Mouse (Mus musculus): ENCODE results near the gene Acvr1b. TPM values are rescaled to one million over a fixed set of nuclear protein-coding genes. Genes with fewer than 3 reads are reported as not detected.
A peak's percentile ranks its signal among the peaks of the same experiment; 100 is the strongest.

Acvr1b gene
- polyA plus RNA-seq, 3 experiments from 2014 or later, result 0.53 to 4.0 (median 3.6) TPM

DNA sequence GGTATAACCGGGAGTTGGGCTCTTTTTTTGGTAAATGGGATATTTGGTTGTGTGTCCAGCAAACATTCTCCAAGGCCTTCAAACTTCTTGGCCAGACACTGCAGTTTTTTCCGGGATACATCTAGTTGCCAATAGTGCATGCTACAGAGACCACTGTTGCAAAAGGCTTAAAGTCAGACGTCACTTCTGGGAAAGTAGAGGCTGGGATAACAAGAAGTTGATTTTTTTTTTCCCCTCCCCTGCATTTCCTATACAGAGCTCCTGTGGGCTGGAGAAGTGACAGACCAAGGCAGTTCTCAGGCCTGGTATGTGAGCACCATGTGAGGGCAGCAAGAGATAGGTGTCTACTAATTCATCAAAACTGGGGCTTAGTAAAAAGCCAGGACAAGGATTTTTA, 2.4 kb downstream of the Acvr1b start:
- ATAC-seq, result no peak

DNA sequence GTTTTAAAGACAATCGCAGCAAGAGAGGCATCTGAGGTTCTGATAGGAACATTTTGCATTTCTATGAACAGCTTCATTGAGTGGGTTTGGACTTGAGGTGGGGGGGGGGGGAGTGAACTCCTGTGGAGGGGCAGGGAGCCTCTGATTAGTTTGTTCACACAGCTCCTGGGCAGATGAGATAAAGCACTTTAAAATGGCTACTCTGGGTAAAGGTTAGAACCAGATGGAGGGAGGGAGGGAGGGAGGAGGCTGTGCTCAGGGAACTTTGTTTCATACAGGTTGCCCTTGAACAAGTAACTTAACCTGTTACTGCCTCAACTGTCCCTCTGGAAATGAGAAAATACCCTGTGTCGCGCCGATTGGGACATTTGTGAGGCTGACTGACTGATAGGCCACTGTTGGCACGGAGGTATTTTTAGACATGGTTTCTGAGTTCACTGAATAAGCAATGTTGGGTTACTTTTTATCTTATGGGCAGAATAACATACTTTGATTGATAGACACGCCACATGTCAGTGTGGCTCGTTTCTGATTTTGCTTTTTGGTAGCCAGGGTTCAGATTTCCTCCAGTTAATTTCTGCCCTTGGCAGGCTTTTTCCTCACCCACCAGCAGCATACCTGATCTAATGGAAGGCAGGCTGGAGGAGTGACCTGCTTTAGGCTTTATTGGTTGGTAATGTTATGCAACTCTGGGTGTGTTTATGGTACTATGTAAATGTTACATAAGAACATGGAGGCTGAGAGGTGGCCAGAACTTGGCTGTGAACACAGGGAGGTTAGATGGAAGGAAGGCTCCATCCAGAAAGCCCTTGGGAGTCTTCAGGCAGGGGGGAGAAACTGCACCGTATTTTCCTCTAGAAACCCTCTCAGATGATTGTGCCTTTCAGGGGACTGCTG, 3.2 kb downstream of the Acvr1b start:
- no peak for ATAC-seq

DNA sequence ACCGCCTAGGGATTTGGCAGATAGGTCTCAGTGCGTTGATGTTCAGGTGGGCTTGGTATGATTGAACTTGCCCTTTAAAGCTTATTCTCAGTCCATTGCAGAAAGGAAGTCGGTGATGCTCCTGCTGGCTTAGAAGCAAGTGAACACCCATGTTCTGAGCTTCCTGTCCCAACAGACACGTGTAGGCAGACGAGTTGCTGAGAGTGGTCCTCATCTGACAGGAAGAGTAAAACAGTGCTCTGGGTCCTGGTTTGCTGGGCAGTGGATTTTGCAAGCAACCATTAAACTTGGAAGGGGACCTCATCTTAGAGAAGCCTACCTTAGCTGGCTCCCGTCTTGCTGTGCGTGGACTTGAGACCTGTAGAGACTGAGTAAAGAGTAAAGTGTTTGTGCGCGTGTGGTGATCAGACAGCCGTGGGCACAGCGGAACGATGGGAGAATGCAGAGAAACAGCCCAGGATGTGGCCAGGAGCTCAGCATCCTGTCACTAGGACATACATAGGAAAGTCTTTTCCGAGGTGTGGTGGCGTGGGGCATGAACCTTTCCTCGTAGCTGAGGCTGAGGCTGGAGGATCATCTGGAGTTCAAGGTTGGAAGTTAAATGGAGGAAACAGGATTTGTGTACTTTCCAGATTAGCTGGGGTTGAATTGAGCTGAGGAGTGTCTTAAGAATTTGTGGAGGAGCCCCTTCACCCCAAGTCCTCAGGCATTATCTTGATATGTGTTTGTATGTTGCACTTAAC, 6.7 kb downstream of the Acvr1b start:
- peak; percentile 87 for ATAC-seq

DNA sequence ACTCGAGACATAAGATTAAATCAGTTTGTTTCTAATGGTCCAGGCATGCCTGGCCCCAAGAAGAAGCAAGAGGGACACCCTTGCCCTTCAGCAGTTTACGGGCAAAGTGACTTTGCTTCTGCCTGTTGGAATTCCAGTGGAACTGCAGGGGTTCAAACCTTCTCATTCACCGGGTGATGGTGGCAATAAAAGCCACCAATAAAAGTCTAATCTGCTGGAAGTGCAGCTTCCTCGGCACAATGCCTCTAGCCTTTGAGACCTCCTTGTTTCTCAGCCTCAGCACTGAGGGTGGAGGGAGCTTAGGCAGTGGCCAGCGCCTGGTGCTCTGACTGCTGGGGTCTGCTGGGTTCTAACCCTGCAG, 7.2 kb downstream of the Acvr1b start:
- no peak for ATAC-seq

DNA sequence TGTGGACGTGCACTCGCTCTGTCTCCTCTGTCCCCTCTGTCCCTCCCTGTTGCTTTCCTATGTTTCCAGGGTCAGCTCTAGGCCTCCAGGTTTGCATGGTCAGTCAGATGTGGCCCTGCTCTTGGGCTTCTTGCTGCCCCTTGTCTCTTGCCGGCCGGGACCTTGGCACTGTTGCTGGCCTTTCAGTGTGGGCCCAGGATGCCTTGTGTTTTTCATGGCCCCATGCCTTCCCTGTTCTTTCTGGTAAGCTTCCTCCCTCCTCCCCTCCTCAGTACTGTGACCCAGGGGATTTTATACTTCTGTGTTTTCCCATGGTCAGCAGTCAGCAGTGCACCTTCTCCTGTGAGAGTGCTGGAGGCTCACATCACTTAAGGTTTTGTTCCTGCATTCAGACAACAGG, 7.6 kb downstream of the Acvr1b start:
- ATAC-seq, result no peak

DNA sequence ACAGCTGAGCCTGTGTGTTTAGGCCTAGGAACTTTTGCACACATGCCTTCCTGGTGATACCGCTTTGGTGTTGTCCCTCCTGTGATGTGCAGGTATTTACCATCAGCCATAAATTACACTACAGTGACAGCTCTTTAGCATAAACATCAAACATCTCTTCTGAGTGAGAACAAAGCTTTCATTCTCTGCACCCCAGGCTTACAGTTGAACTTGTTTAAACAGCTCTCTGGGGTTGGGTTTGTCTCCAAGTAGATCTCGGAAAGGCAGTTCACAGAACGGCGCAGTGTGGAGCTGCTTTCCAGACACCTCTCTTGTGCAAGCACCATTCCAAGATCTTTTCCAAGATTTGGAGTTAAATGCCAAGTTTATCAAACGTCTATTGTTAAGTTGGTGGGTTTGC, 8.8 kb downstream of the Acvr1b start:
- no peak for ATAC-seq

DNA sequence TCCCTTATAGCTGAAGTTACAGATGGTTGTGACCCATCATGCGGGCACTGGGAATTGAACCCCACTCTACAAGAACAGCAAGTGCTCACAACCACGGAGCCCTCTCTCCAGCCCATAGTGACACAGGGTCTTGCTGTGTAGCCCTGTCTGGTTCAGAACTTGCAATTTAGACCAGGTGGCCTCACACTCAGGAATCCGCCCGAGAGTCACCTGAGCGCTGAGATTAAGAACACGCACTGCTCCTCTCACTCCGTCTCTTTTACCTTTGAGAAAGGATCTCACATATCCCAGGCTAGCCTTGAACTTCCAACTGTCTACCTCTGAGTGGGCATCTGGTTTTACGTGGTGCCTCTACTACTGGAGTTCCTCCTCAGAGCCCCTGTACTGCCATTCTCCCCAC, 10.4 kb downstream of the Acvr1b start:
- no peak for ATAC-seq

DNA sequence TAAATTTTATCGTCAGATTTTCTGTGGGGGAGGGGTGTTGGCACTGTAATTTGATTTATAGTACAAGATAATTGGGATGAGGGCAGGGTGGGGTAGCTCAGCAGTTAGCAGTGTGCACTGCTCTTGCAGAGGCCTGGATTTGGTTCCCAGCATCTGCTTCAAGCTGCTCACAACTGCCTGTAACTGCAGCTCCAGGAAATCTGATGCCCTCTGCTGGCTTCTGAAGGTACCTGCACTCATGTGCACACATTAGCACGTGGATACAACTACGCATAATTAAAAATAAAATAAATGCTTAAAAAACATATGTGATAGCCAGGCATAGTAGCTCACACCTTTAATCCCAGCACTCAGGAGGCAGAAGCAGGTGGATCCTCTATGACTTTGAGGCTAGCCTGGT, 11.7 kb downstream of the Acvr1b start:
- ATAC-seq, result no peak

DNA sequence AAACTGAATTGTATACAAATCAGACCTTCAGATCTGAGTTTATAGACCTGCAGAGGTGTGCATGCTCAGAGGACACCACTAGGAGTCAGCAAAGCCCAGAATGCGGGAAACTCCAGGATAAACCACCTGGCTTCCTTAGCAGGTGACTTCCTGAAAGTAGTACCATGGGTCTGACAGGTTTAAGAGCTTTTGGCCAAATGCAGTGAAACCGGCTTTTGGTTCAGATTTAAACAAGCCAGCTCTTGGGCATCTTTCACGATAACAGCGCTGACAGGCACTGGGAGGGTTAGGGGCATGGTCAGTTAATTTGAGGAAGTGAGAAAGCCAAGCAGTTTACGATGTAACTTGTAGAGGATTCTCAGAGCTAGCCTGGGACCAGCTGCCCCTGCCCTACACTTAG, 14.0 kb downstream of the Acvr1b start:
- no peak for ATAC-seq

DNA sequence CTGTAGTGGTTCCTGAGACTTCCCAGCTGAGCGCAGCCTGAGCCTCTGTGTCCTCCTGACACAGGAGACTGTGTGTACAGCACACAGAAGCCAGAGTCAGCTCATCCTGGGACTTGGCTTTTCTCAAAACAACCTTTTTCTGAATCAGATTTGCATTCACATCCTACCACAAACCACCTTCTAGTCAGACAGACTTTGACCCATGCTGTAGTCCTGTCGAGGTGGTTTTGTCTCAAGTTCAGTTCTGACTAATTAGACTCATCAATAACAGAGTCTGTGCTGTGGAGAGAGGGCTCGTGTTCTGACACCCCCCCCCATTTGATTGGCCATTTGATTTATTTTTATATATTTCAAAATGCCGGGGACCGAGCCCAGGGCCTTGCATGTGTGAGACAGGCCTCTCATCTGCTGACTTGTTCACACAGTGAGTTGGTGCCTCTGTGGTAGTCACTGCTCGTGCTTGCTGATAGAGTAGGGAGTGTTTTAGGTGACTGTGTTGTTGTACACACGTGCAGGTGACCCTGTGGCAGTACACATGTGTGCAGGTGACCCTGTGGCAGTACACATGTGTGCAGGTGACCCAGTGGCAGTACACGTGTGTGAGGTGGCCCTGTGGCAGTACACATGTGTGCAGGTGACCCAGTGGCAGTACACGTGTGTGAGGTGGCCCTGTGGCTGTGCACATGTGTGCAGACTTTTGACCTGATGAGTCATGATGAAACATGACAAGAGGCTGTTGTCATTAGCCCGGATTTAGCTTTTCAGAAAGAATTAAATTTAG, 16.3 kb downstream of the Acvr1b start:
- no peak for ATAC-seq

DNA sequence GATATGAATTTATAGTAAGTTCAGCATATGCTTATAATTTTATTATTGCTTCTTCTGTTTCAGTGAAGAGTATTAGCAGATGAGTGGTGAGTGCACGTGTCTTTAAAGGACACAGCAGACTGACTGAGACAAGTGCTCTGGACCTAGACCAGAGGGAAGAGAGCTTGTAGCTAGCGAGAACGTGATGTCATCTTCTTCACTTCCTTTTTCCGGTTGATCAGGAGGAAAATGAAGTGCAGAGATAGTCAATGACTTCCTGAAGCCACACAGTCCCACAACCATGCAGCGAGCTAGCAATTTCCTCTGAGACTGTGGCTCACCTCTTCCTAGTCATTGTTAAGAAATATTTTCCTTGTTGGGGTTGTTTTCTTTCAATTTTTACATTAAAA, 16.9 kb downstream of the Acvr1b start:
- ATAC-seq, result peak; percentile 84

DNA sequence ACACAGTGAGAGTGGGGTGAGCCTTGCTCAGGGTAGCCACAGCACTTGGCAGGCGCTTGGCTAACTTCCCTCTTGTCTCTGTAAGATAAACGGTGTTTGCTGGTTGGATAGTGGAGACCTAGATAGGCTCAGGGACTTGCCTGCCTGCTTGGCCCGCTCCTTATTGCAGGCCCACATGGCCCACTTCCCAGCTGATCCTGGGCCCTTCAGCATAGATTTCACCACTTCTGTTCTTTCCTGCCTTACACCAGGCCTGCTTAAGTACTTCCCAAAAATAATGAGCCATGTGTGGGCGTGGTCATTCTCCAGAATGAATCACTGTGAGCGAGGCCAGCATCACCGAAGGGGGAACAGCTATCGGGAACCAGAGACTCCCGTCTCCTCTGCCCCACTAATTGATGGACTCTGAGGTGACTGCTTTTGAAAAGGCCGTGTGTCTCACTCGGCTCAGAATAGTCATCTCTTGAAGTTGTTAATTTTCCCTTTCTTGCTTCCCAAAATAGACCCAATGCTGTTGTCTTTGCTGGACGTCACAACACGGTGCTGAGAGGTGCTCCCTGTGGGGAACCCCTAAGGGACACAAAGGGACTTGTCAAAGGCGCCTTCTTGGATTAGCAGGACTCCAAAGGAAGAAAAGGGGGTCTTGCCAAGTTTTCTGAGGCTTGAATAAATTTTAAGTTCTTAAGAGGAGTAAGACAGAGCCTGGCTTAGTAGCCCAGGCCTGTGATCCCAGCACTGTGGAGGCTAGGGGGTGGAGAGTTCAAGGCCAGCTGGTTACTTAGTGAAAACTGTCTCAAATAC, 17.8 kb downstream of the Acvr1b start:
- no peak for ATAC-seq

DNA sequence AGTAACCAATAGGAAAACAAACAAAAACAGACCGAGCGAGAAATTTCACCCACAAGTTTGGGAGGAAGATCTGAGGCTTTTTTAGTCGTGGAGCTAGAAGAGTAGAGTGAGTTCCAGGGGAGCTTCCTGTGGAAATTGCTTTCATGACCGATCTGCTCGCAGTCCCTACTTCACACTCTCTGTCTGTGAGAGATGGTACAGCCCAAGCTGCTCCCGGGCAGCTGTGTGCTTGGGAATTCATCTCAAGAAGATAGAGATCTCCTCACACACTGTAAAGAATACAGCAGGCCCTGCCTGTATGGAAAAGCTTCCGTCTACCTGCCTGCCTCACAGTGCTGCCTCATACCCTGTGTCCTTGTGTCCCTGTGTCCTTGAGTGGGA, 18.4 kb downstream of the Acvr1b start:
- ATAC-seq, result no peak

DNA sequence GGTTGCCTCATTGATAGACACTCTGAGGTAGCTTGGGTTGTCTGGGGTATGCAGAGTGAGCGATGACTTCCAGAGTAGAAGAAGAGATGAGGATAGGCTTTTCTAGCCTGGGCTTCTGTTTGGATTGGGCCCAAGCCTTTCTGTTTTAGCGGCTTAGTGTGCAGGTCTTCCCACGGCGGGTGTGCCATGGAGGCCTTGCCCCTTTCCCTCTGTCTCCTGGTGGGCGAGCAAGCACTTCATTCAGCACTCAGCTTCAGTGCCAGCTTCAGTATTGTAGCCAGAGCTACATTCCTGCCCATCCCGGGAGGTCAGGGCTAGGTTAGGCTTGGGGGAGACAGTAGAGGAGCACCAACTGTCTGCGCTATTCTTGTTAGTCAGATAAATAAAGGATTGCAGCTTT, 18.8 kb downstream of the Acvr1b start:
- no peak for ATAC-seq

DNA sequence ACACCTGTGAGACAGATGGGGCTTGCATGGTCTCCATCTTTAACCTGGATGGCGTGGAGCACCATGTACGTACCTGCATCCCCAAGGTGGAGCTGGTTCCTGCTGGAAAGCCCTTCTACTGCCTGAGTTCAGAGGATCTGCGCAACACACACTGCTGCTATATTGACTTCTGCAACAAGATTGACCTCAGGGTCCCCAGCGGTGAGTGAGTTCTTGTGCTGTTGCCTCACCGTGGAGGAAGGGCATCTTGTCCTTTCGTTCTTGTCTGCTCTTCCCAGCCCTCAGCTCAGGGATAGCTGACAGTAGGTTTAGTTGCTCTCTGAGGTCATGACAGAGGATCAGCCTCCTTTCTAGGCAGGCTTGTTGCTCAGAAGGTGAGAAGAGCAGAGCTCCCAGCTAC, 20.1 kb downstream of the Acvr1b start:
- no peak for ATAC-seq

DNA sequence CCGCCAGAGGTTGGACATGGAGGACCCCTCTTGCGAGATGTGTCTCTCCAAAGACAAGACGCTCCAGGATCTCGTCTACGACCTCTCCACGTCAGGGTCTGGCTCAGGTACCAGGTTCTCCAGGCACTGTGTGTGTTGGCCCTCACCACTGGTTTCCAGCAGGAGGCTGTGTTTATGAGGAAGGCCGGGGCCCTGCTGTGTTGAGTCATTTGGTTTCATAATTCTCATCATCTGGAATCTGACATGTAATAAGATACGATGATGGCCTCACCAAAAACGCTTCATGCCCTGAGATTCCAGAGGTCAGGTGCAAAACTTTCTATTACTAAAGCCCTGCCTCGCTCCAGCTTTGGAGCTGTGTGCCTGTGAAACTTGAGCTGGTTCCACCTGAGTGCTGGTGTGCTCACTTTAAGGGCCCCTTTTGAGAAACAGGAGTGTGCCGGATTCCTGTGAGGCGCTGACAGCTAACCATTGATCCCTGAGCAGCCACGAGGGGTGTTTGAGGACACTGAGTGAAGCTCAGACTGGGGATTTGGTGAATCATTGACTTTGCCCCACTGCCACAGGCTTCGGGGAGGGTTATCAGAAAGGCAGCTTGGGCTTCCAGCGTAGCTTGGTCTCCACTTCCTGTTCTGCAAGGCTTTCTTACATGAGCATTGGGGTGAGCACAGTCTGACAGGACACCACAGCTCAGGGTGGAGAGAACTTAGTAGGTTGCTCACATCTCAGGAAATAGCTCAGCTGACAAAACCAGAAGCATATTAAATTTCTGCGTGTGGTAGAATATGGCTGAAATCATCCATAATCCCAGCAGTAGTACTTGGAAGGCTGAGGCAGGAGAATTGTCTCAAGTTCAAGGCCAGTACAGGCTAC, 21.3 kb downstream of the Acvr1b start:
- ATAC-seq, result no peak

DNA sequence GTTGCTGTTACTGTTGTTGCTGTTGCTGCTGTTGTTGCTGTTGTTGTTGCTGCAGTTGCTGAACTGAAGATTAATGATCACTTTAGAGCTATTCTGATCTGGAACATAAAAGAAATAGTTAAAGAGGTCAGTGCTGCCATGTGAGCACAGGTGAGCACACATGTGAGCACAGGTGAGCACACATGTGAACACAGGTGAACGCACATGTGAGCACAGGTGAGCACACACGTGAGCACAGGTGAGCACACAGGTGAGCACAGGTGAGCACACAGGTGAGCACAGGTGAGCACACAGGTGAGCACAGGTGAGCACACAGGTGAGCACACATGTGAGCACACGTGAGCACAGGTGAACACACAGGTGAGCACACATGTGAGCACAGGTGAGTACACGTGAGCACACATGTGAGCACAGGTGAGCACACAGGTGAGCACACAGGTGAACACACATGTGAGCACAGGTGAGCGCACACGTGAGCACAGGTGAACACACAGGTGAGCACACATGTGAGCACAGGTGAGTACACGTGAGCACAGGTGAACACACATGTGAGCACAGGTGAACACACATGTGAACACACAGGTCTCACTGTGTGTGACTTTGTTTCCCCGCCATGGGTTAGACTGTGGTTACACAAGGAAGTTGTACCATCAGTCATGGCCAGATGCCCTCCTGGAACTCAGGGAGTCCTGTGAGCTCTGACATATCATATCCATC, 22.4 kb downstream of the Acvr1b start:
- ATAC-seq, result no peak

DNA sequence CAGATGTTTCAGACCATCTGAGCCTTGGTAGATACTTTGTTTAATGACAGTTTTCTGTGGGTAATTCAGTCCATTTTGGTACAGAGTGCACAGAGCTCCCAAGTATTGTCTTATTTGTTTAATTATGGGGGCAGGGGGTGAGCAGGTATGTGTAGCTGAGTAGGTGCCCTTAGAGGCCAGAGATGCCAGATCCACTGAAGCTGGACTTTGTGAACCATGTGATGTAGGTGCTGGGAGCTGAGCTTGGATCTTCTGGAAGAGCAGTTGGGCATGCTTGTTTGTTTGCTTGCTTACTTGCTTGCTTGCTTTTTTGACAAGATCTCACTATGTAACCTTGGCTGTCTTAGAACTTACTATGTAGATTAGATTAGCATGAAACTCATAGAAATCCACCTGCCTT, 23.1 kb downstream of the Acvr1b start:
- no peak for ATAC-seq

DNA sequence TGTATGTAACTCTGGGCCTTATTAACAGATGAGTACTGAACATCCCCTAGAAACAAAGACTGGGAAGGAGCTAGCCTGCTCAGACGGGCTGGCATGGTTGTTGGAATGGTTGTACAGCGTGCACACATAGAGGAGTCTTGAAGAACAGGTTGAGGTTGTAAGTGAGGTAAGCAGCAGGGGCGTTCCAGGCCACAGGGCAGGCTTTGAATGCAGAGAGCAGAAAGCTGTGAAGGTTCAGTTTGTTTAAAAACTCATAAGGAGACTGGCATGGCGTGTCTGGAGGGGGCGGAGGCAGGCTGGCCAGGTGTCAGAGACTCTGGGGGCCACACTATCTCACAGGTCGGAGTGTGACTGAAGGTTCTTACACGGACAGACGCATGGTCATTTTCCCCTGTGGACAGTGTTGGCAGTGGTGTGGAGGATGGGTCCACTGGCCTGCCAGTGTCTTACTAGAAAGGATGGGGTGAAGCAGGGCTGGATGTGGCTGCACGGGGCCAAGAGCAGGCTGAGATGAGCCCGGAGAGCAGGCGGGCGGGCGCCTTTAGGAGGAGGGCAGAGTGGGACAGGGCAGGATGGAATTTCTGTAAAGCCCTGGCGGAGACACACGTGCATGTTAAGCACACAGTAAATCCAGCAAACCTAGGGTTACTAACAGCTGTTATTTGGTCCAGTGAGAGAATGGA, 23.8 kb downstream of the Acvr1b start:
- no peak for ATAC-seq

DNA sequence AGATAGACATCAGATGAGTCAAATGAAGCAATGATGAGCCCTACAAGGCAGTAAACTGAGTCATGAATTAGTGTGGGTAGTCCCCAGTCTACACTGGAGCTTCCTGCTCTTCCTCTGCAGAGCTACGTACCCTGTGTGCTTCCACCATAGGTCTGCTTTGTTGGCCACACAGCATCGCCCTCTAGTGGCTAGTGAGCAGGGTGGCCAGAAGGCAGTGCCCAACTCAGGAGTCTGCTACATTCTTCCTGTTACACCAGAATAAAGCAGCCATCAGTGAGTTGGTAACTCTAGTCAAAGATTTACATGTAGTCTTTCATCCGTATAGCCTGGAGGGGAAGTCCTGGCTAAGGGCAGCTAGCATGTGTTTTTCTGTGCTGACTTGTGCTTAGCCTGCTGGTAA, 24.4 kb downstream of the Acvr1b start:
- ATAC-seq, result peak; percentile 81
